Mouse (Mus musculus) liver, postnatal 0 days (tissue): Measurements from ENCODE around the gene Sept1. TPM values are rescaled to one million over a fixed set of nuclear protein-coding genes. Genes with fewer than 3 reads are reported as not detected.
A peak's percentile ranks its signal among the peaks of the same experiment; 100 is the strongest.

ENCODE experiments used
- ATAC-seq: fragments of 200-750 bp; cut with Nextera tagmentation; 2 replicates; pipeline ENCODE4 v1.8.0; 2017; ENCODE audit warnings: mild to moderate bottlenecking, moderate library complexity
- DNase-seq: peaks from one replicate; pipeline ENCODE4 v3.0.0-alpha.2; 2016
- H3K27ac ChIP-seq: fragments of 300-500 bp; sonication (generic); 2 replicates; pipeline ENCODE4 v1.5.1; 2014; ENCODE audit warnings: antibody characterized with exemption, moderate library complexity, mild to moderate bottlenecking, low read depth
- H3K27me3 ChIP-seq: fragments of 300-500 bp; sonication (generic); 2 replicates; pipeline ENCODE4 v1.6.1; 2014; ENCODE audit warnings: low read length, control low read depth, mixed read lengths; ENCODE audit not compliant: insufficient read depth
- H3K36me3 ChIP-seq: fragments of 300-500 bp; sonication (generic); replicated peaks from 2 replicates; pipeline ENCODE4 v1.6.1; 2014; ENCODE audit warnings: mild to moderate bottlenecking, control low read depth, low read length, moderate library complexity, mixed read lengths; ENCODE audit not compliant: insufficient read depth
- H3K4me1 ChIP-seq: fragments of 300-500 bp; sonication (generic); 2 replicates; pipeline ENCODE4 v1.6.1; 2014; ENCODE audit warnings: antibody characterized with exemption, mild to moderate bottlenecking, control low read depth; ENCODE audit not compliant: insufficient read depth
- H3K4me2 ChIP-seq: fragments of 300-500 bp; sonication (generic); 2 replicates; pipeline ENCODE4 v1.6.1; 2014; ENCODE audit warnings: low read depth, mild to moderate bottlenecking, low read length, moderate library complexity, mixed read lengths
- H3K4me3 ChIP-seq: fragments of 300-500 bp; sonication (generic); 2 replicates; pipeline ENCODE4 v1.5.1; 2014; ENCODE audit warnings: low read depth, low read length
- H3K9ac ChIP-seq: fragments of 300-500 bp; sonication (generic); replicated peaks from 2 replicates; pipeline ENCODE4 v1.6.1; 2014; ENCODE audit warnings: mild to moderate bottlenecking, moderate library complexity
- H3K9me3 ChIP-seq: fragments of 300-500 bp; sonication (generic); 2 replicates; pipeline ENCODE4 v1.6.1; 2016; ENCODE audit warnings: mild to moderate bottlenecking, control low read depth, low read length, mixed read lengths
- CTCF ChIP-seq: sonication (generic); IDR thresholded peaks from 2 replicates; pipeline ENCODE4 v1.5.1; 2016; ENCODE audit warnings: antibody characterized with exemption, low read depth
- EP300 ChIP-seq: IDR thresholded peaks from 2 replicates; pipeline ENCODE4 v1.6.1; 2016; ENCODE audit warnings: antibody characterized with exemption, low read depth, mild to moderate bottlenecking
- WGBS: fragments of 180-500 bp; shearing (Covaris S2); extraction: QIAGEN DNeasy Blood & Tissue Kit; methylation state at CpG from one replicate; pipeline ENCODE4 v1.1.7; 2014; ENCODE audit not compliant: insufficient replicate concordance; 5-methylcytosine and 5-hydroxymethylcytosine counted together
- polyA plus RNA-seq: library from polyadenylated mRNA; unstranded; fragments of >200 nt; fragmentation: Nextera tagmentation; extraction: Ambion mirVana; gene quantifications from 2 replicates; pipeline ENCODE4 v1.2.1, GENCODE M21; 2015

The Sept1 gene
- polyA plus RNA-seq, 1 experiment from 2014 or later, result 16.7 TPM

- Histone ChIP-seq H3K9ac (peak within 1 kb of the TSS; percentile 94), H3K4me2 (peak within 1 kb of the TSS; percentile 99), H3K4me1 (peaks cover 21% of the 10 kb centered on the region), H3K27me3 (no peaks in the 10 kb centered on the region), H3K27ac (peak within 1 kb of the TSS; percentile 96), H3K36me3 (no peaks in the 10 kb centered on the region; the same call in 1 of the 2 replicates), H3K4me3 (peak within 1 kb of the TSS; percentile 88), H3K9me3 (no peaks in the 10 kb centered on the region)
- TF ChIP-seq EP300 (no peak), CTCF (peak; percentile 25; the same call in 1 of the 2 replicates)
- ATAC-seq (peak; percentile 97), DNase-seq (peak; percentile 96)
- WGBS, result 2% methylated on average over 47 of the region's 56 CpGs
Observed at GRCm38 (mm10) chr7:127243870-127244657, 11.1 kb upstream of the Sept1 start, which contains the start of gene Zfp771. Gene Zfp771 (plus strand): TSS chr7:127244274.

GRCm38 (mm10) chr7:127243361-127243867 is 10.5 kb upstream of the Sept1 start:
- H3K9ac ChIP-seq, result peak overlapping the region; percentile 94
- DNase-seq, result no peak
- H3K4me3 ChIP-seq, result peak overlapping the region; percentile 88
- H3K4me1 ChIP-seq, result peaks cover 21% of the 10 kb centered on the region
- ATAC-seq, result no peak
- 39% methylated on average over 2 of the region's 2 CpGs for WGBS
- H3K9me3 ChIP-seq, result no peaks in the 10 kb centered on the region
- H3K27me3 ChIP-seq, result no peaks in the 10 kb centered on the region
- peak overlapping the region; percentile 96 for H3K27ac ChIP-seq
- TF ChIP-seq EP300, result no peak
- no peak for TF ChIP-seq CTCF
- H3K4me2 ChIP-seq, result peak overlapping the region; percentile 99
- no peaks in the 10 kb centered on the region; the same call in 1 of the 2 replicates for H3K36me3 ChIP-seq

DNA sequence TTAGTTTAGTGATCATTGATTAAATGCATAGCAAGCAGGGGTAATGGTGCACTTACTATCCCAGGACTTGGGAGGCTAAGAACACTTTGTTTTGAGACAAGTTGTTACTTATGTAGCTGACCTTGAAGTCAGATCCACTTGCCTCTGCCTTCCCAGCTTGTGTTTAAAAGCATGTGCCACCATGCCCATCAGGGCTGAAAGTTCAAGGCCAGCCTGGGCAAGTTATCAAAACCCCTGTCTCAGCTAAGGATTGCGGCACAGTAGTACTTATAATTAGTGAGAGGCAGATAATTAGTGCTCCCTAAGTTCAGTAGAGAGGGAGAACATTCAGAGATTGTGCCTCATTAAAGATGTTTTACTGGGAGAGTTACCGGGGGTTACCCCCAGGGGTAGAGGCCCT is 1.8 kb upstream of the Sept1 start:
- Histone ChIP-seq H3K4me1 (peaks cover 16% of the 10 kb centered on the region), H3K9me3 (no peaks in the 10 kb centered on the region), H3K27ac (no peak overlapping the region), H3K27me3 (no peaks in the 10 kb centered on the region), H3K4me3 (no peak overlapping the region), H3K4me2 (no peak overlapping the region), H3K36me3 (peaks cover 18% of the 10 kb centered on the region), H3K9ac (no peak overlapping the region)
- DNase-seq, result no peak
- no peak for ATAC-seq
- TF ChIP-seq EP300, result no peak
- no peak for TF ChIP-seq CTCF
- WGBS, result 95% methylated on average over 2 of the region's 2 CpGs

DNA sequence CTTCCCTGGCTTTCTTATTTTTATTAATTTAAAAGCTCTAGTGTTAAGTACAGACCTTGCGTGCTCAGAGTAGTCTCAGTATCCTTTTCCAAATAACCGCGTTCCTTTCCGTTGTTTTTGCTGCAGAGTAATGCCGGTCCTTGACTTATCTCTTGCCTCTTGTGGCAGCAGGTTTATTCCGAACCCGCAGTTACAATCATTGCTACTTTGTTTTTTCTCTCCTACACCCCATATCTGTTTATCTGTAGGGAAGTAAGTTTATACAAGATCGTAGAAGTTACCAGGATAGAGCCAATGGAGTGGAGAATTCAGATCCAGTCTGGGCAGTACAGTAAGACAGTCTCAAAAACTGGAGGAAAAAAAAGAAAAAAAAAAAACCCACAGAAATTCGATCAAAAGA is 835 bp upstream of the Sept1 start:
- H3K27me3 ChIP-seq, result no peaks in the 10 kb centered on the region
- TF ChIP-seq EP300 (no peak), CTCF (no peak)
- peak overlapping the region; percentile 95 for H3K27ac ChIP-seq
- DNase-seq (no peak), ATAC-seq (no peak)
- H3K4me1 ChIP-seq, result peaks cover 16% of the 10 kb centered on the region
- WGBS, result 2% methylated on average over 9 of the region's 9 CpGs
- peak overlapping the region; percentile 94 for H3K4me2 ChIP-seq
- H3K9me3 ChIP-seq, result no peaks in the 10 kb centered on the region
- H3K4me3 ChIP-seq, result peak overlapping the region; percentile 99
- H3K9ac ChIP-seq, result peak overlapping the region; percentile 93
- peaks cover 18% of the 10 kb centered on the region for H3K36me3 ChIP-seq

GRCm38 (mm10) chr7:127233368-127233749 is 429 bp upstream of the Sept1 start:
- Histone ChIP-seq H3K27ac (peak overlapping the region; percentile 95), H3K36me3 (peaks cover 18% of the 10 kb centered on the region), H3K9ac (peak overlapping the region; percentile 93), H3K4me2 (peak overlapping the region; percentile 94), H3K4me1 (peaks cover 16% of the 10 kb centered on the region), H3K27me3 (no peaks in the 10 kb centered on the region), H3K4me3 (peak overlapping the region; percentile 99), H3K9me3 (no peaks in the 10 kb centered on the region)
- ATAC-seq, result peak; percentile 35
- under 1% methylated on average over 27 of the region's 27 CpGs for WGBS
- DNase-seq, result no peak
- TF ChIP-seq CTCF, result 0 out of 2 replicates have a peak, but pooled peaks have one; percentile 9
- no peak for TF ChIP-seq EP300

- Histone ChIP-seq H3K9ac (peak overlapping the region; percentile 93), H3K9me3 (no peaks in the 10 kb centered on the region), H3K4me1 (peaks cover 21% of the 10 kb centered on the region), H3K4me3 (peak overlapping the region; percentile 99), H3K36me3 (peaks cover 18% of the 10 kb centered on the region), H3K4me2 (peak overlapping the region; percentile 94), H3K27ac (peak overlapping the region; percentile 95), H3K27me3 (no peaks in the 10 kb centered on the region)
- 6% methylated on average over 20 of the region's 20 CpGs for WGBS
- DNase-seq (no peak), ATAC-seq (no peak)
- no peak for TF ChIP-seq CTCF
- no peak for TF ChIP-seq EP300
Observed at GRCm38 (mm10) chr7:127231826-127232621, 906 bp downstream of the Sept1 start.
